Mouse (Mus musculus) frontal cortex, postnatal 36 days (tissue): ENCODE data around the gene Hes6.
A peak's percentile ranks its signal among the peaks of the same experiment; 100 is the strongest.

ENCODE experiments used
- DNase-seq, 2 experiments: peaks; one replicate each; pipeline ENCODE4 v3.0.0; 2022; ENCODE audit warnings: low spot score in 2 of 2

Hes6 gene

GRCm38 (mm10) chr1:91441855-91442254 is 28.0 kb upstream of the Hes6 start:
- DNase-seq = no peak

GRCm38 (mm10) chr1:91439776-91440175 is 25.9 kb upstream of the Hes6 start:
- DNase-seq = no peak

DNA sequence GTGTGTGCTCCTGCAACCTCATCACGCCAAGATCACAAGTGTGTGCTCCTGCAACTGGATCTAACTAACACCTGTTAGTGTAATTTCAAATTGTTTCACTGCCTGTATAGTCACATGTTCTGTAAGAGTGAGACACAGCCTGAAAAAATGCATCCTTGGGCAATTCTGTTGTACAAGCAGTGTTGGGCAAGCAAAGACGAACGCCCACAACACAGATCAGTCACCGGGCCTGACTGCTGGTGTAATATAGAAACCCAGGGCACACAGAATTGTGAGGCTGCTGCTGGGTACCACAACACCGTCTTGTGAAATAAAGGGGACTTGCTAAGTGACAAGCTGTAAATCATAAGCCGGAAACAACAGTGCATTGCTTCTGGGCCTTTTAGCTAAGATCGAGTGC is 23.7 kb upstream of the Hes6 start:
- no peak for DNase-seq

GRCm38 (mm10) chr1:91437083-91437400 is 23.2 kb upstream of the Hes6 start:
- no peak for DNase-seq

DNA sequence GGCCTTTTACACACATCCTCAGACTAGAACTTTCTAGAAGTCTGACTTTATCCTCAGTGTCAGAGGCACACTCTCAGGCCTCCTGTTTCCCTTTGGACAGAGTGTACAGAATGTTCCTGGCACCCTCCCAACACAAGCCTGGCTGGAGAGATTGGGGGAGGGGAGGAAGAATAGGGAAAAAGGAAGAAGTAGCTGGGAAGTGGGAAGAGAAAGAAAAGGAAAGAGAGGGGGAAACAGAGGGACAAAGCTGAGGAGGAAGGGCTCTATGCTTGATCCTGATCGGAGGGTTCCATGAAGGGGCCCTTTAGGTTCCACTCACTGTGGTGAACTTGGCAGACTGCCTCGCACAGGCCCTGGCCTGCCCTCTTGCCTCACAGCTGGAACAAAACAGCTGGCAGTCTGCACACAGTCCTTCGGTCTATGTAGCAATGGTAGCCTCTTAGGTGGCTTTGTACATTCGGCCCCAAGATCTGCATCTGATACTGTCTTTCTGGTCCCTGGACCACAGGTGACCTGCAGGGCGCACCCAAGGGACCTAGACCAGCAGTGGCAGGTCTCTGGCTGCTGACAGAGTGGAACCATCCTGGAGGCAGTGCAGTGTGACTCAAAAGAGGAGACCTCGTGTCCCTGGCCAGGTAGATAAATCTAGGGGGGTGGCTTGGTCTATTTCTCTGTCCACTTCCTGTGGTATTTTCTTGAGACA is 22.7 kb upstream of the Hes6 start:
- DNase-seq = peak in 1 of 2 experiments; percentile 33

DNA sequence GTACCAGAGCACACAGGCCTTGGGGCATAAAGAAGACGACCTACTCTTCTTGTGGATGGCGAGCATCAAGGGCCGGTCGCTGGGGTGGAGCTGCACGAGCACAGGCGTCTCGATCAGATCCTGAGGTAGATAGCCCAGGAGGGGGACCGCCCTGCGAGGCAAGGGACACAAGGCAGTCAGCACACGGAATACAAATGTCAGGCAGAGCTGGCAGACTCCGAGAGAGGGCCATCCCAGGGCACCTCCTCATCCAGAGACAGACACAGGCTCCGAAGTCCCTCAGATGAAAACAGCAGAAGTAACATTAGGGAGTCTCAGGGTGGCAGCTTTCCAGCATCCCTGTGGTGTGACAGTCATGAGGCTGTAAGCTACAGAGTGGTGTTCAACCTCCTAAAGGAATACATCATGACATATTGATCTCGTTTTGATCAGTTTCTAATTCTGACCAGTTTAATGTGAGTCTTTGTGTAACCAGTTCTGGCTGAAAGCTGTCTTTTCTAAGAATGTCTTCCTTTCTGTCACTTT is 21.8 kb upstream of the Hes6 start:
- DNase-seq = no peak

DNA sequence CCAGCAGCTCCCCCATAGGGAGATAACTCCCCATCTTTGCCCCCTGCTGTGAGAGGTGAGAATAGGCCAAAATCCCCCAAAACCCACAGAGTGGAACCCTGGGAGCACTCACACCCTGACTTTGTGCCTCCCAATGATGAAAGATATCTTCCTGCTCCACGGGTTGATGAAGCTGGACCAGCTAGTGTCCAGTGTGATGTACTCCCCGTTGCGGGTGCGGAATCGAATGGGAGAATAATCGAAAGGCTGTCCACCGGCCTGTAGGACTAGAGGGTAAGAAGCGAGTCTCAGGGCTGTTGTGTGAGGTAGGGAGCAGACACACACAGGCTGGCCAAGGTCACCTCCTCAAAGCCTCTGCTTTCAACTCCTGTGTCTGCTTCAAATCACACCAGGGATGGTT is 21.1 kb upstream of the Hes6 start:
- no peak for DNase-seq

DNA sequence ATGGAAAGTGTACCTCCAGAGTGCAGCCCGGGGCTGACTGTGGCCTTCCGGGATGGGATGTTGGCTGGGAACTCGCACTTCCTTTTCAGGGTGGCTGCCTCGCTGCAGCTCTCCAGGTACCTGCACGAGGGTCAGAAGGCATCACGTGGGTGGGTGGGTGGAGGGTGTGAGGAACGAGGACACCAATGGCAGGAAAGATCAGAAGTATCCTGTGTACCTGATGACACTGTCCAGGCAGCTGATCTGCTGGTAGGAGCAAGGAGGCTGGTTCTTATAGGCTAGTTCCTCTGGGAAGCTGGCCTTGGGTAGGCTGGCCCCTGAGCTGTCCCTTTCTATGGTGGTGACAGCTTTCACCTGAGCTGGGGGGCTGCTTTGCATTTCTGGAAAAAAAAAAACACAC is 16.9 kb upstream of the Hes6 start:
- no peak for DNase-seq

GRCm38 (mm10) chr1:91429212-91429611 is 15.4 kb upstream of the Hes6 start:
- DNase-seq = no peak

DNA sequence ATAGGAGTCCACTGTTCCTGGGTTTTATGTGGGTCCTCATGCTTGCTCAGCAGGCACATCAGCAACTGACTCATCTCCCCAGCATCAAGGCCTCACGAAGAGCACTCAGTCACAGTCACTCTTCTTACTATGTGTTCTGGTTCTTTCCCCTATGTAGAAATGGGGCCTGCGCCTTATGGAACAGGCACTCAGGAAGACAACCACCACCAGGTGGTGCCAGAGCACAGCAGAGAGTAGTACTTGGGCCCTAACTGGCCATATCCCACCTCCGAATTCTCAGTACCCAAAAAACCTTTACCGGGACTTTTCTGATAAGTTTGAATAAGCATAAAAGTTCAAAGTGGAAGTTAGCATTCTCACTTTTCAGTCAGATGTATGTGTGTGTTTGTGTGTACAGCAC is 14.8 kb upstream of the Hes6 start:
- DNase-seq = peak; percentile 71 to 78

DNA sequence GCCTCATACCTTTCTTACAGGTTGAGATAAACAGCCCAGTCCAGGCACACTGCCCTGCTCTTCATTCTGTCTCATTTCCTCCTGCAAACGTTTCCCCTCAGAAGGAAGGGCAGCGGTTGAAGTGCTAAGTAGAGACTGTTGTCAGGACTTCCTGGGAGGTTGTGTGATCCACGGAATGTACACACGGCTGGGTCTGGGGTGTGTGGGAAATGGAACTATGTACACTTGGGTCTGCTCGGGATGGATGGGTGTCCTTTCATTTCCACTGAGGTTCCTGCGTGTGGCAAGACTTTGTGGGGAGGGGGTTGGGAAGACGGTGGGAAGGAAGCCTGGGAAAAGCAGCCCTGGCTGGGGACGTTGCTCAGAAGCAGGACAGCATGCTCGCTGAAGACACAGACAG is 12.6 kb upstream of the Hes6 start:
- DNase-seq = no peak

GRCm38 (mm10) chr1:91420601-91421065 is 6.8 kb upstream of the Hes6 start:
- DNase-seq = no peak

GRCm38 (mm10) chr1:91419862-91420600 is 6.2 kb upstream of the Hes6 start:
- DNase-seq = no peak

GRCm38 (mm10) chr1:91417991-91418390 is 4.2 kb upstream of the Hes6 start:
- DNase-seq = no peak

DNA sequence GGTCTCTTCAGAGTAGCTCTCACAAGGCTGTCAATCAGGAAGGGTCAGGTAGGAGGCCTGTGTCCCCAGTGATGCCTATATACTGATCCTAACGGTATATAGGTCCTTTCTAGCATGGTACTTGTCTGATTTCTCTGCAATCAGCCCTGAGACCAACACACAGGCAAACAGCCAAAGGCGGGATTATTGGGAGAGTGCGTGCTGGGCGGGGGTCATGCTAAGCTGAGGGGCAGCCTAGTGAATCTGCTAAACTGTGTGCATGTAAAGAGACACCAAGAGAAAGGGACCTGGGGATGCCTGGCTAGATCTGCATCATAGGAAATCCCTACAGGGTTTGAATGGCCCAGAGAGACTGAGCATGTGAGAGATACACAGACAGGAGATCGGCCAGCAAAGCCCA is 1.5 kb upstream of the Hes6 start:
- DNase-seq = no peak

DNA sequence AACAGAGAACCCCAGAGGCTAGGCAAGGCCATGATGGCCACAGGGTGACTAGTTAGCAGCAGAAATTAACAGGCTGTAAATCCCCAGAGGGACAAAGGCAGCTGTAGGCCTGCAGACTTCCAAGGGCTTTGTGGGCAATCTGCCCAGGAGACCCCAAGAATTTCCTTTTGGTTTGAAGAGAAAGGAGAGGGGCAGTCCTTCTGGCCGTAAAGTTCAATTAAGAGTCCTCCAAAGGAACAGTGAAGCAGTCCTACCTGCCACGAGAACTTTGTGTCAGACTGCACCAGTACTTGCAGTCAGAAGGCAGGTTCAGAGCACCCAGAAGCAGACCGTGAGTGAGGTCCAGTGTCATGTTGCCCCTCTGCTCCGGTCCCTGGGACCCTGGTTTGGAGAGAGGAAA is 1.1 kb upstream of the Hes6 start:
- no peak for DNase-seq

GRCm38 (mm10) chr1:91413536-91413897 is 321 bp downstream of the Hes6 start:
- no peak for DNase-seq

- DNase-seq = peak; percentile 86 to 93
These were observed 770 bp downstream of the Hes6 start for GRCm38 (mm10) chr1:91413030-91413506.

GRCm38 (mm10) chr1:91412286-91413029 is 1.4 kb downstream of the Hes6 start:
- no peak for DNase-seq

DNA sequence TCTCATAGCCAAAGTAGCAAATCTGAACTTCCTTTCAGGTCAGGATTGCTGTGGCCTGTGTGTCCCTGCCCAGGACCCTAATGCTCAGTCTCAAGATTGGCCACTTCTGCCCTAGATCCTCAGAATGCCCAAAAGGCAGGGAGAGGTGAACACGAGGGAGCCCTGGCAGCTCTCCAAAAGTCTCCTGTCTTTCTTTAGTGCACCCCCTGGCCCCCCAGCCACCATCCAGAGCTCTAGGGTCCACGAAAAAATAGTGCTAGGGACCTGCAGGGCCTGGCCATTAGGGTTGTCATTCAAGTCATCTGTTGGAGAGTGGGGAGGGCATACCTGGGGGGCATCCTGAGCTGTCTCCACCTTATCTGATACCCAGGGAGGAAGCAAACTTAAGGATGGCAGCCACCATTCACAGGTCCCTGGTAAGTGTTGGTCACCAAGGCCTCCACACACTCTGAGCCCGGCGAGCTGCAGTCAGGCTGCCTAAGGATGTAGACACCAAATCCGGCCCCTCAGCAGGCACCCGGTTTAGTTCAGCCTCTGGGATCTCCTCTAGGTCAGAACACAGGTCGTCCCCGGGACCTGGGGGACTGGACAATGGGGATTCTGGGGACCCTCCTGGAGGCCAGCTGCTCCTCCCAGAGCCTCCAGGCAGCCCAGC is 2.1 kb downstream of the Hes6 start:
- no peak for DNase-seq

DNA sequence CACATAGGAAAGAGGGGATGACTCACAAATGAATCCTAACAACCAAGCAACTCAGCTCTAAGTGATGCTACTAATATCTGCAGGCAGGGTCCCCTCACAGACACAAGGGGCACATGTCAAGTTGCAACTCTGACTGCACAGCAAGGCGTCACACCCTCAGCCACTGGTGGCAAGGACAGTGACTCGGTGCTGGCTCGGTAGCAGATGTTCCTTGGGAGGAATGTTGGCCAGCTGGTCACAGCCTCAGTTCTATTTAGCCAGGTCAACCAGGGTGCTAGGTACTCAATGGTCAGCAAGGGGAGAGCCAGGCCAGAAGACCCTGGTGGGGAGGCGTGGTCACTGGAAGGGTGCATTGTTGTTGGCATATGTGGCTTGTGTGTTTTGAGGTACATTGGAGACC is 6.0 kb downstream of the Hes6 start:
- no peak for DNase-seq
